Mouse (Mus musculus) forebrain, embryonic 13.5 days (tissue): ENCODE data around the gene St3gal4. TPM values are rescaled to one million over a fixed set of nuclear protein-coding genes. Genes with fewer than 3 reads are reported as not detected.
A peak's percentile ranks its signal among the peaks of the same experiment; 100 is the strongest.

Experiments
- ATAC-seq: fragments of 200-750 bp; cut with Nextera tagmentation; 2 replicates; pipeline ENCODE4 v1.8.0; 2017
- H3K27ac ChIP-seq: fragments of 300-500 bp; sonication (generic); 2 replicates; pipeline ENCODE4 v1.5.1; 2015; ENCODE audit warnings: inconsistent platforms, mild to moderate bottlenecking, moderate library complexity
- H3K27me3 ChIP-seq: fragments of 300-500 bp; sonication (generic); 2 replicates; pipeline ENCODE4 v1.6.1; 2015; ENCODE audit warnings: mild to moderate bottlenecking, inconsistent platforms
- H3K36me3 ChIP-seq: fragments of 300-500 bp; sonication (generic); 2 replicates; pipeline ENCODE4 v1.6.1; 2015; ENCODE audit warnings: mild to moderate bottlenecking, inconsistent platforms; ENCODE audit not compliant: poor library complexity, severe bottlenecking
- H3K4me1 ChIP-seq: fragments of 300-500 bp; sonication (generic); 2 replicates; pipeline ENCODE4 v1.6.1; 2015; ENCODE audit warnings: inconsistent platforms
- H3K4me2 ChIP-seq: fragments of 300-500 bp; sonication (generic); 2 replicates; pipeline ENCODE4 v1.6.1; 2015; ENCODE audit warnings: inconsistent platforms, mild to moderate bottlenecking, moderate library complexity
- H3K4me3 ChIP-seq: fragments of 300-500 bp; sonication (generic); 2 replicates; pipeline ENCODE4 v1.5.1; 2015; ENCODE audit warnings: mild to moderate bottlenecking, inconsistent platforms
- H3K9ac ChIP-seq: fragments of 300-500 bp; sonication (generic); 2 replicates; pipeline ENCODE4 v1.6.1; 2015; ENCODE audit warnings: mild to moderate bottlenecking, inconsistent platforms
- H3K9me3 ChIP-seq: fragments of 300-500 bp; sonication (generic); replicated peaks from 2 replicates; pipeline ENCODE4 v1.6.1; 2016; ENCODE audit warnings: inconsistent platforms
- WGBS: fragments of 180-500 bp; shearing (Covaris S2); methylation state at CpG from one replicate; pipeline ENCODE4 v1.1.7; 2015; 5-methylcytosine and 5-hydroxymethylcytosine counted together
- polyA plus RNA-seq: library from polyadenylated mRNA; unstranded; fragments of >200 nt; fragmentation: Nextera tagmentation; extraction: Ambion mirVana; gene quantifications from 2 replicates; pipeline ENCODE4 v1.2.1, GENCODE M21; 2015

The St3gal4 gene
- polyA plus RNA-seq, 1 experiment from 2014 or later = 10.8 TPM

DNA sequence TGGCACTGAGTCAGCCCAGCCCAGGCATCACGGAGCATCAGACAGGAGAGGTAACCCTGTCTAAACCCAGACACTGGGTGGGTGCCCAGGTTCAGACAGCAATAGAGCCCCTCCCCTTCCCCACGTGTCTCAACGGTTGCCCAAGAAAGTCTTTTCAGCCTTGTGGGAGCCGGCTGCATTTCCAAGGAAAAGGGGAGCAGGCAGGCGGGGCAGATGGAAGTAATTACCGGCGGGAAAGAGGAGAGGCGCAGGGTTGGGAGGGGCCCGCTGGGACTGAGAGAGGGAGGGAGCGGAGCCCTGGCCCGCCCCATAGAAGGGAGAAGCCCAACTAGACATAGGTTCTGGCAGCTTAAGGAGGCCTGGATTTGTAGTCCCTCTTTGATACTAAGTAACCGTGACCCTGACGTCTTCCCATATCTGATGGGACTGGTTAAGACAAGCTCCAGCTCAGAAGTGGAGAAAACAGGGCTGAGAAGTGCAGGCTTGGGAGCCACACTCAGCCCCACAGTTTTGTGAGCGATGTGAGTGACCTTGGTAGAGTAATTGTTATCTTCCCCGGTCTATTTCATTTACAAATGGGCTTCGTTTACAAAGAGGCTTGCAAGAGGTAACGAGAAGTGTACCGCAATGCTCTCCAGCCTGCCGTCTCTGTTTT lies 7.0 kb downstream of the St3gal4 start:
- peak overlapping the region; percentile 18; the same call in 1 of the 2 replicates for H3K9ac ChIP-seq
- H3K4me1 ChIP-seq = peaks cover 33% of the 10 kb centered on the region
- H3K4me3 ChIP-seq = no peak overlapping the region
- no peaks in the 10 kb centered on the region for H3K9me3 ChIP-seq
- H3K4me2 ChIP-seq = peak overlapping the region; percentile 43
- H3K36me3 ChIP-seq = no peaks in the 10 kb centered on the region
- WGBS = 16% methylated on average over 19 of the region's 19 CpGs
- no peak overlapping the region for H3K27ac ChIP-seq
- H3K27me3 ChIP-seq = no peaks in the 10 kb centered on the region
- peak; percentile 31; the same call in 1 of the 2 replicates for ATAC-seq

DNA sequence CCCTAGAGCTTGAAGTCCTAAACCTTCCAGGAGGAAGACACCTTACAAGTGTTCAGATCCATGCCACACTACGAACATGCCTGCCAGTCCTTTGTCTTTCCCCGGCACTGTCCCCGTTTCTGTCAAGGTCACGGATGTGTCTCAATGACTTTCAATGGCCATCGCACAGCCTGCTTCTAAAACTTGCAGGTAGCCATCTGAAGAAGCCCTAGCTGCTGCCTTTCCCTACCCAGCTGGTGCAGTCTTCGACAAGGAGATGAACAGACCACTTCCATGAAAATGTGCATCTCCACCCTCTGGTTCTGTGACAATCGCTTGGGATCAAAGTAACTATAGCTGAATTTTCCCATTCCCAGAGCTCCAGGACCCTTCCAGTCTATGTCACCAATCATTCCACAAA lies 7.6 kb downstream of the St3gal4 start:
- H3K9ac ChIP-seq = peak overlapping the region; percentile 18; the same call in 1 of the 2 replicates
- H3K27me3 ChIP-seq = no peaks in the 10 kb centered on the region
- H3K27ac ChIP-seq = no peak overlapping the region
- no peak for ATAC-seq
- no peaks in the 10 kb centered on the region for H3K9me3 ChIP-seq
- H3K36me3 ChIP-seq = no peaks in the 10 kb centered on the region
- 81% methylated on average over 7 of the region's 7 CpGs for WGBS
- peak overlapping the region; percentile 43 for H3K4me2 ChIP-seq
- H3K4me1 ChIP-seq = peaks cover 33% of the 10 kb centered on the region
- H3K4me3 ChIP-seq = no peak overlapping the region

DNA sequence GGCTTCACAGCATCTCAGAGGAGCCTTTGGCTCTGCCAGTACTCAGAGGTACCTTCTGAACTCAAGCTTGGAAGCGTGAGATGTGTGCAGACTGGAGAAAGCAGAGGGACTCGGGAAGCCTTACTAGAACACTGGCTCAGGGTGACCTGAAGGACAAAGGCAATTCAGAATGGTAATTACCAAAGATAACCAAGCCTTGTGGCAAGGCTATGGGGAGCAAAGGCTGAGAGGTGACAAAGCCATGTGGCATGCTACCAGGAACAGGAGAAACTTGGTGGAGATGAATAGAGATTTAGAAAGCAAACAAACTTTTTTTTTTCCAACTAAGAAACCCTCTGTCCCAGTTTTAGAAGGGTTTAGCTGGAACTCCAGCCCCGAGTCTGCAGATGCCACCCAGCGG lies 8.5 kb downstream of the St3gal4 start:
- Histone ChIP-seq H3K27ac (no peak overlapping the region), H3K36me3 (no peaks in the 10 kb centered on the region), H3K4me1 (peaks cover 25% of the 10 kb centered on the region), H3K4me3 (no peak overlapping the region), H3K9ac (no peak overlapping the region), H3K9me3 (no peaks in the 10 kb centered on the region), H3K4me2 (no peak overlapping the region), H3K27me3 (no peaks in the 10 kb centered on the region)
- WGBS = 80% methylated on average over 4 of the region's 4 CpGs
- ATAC-seq = no peak

DNA sequence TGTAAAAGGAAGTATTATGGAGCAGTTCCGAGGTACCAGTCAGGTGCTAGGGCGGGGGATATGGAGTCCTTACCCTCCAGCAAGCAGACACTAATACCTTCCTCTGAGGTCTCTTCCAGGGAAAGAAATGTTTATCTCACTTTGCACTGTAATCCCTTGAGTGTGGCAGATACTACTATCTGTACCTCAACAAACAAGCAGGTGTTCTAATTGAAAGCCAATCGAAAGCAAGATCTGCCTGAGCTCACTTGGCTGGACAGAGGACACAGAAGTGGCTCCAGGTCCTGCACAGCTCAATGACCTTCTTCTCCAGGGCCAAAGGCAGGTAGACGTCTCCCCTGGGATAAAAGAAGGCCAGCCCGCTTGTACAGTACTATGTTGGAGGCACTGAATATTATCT lies 9.0 kb downstream of the St3gal4 start:
- Histone ChIP-seq H3K4me2 (no peak overlapping the region), H3K9ac (no peak overlapping the region), H3K4me3 (no peak overlapping the region), H3K27ac (no peak overlapping the region), H3K36me3 (no peaks in the 10 kb centered on the region), H3K9me3 (no peaks in the 10 kb centered on the region), H3K4me1 (peaks cover 21% of the 10 kb centered on the region), H3K27me3 (no peaks in the 10 kb centered on the region)
- 90% methylated on average over 5 of the region's 5 CpGs for WGBS
- ATAC-seq = no peak

DNA sequence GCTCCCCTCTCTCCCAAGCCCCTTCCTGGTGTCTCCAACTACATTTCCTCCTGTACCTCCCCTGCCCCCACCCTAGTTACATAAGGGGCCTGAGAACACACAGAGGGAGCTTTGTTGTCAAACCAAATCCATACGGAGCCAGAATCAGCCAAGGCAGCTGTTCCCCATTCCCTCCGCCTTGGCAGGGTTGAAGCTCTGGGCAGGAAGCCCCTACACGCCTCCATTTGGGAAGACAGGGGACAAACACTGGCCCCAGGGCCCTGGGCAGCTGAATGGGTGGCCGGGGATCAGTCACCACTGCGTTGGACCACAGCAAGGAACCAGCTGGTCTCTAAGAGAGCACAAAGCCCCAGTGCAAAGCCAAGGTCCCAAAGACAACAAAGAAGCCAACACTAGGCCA lies 10.2 kb downstream of the St3gal4 start:
- Histone ChIP-seq H3K9ac (no peak overlapping the region), H3K4me1 (peaks cover 21% of the 10 kb centered on the region), H3K27me3 (no peaks in the 10 kb centered on the region), H3K36me3 (no peaks in the 10 kb centered on the region), H3K27ac (peak overlapping the region; percentile 31; the same call in 1 of the 2 replicates), H3K9me3 (no peaks in the 10 kb centered on the region), H3K4me3 (no peak overlapping the region), H3K4me2 (no peak overlapping the region)
- ATAC-seq = peak; percentile 50; the same call in 1 of the 2 replicates
- 56% methylated on average over 5 of the region's 5 CpGs for WGBS

DNA sequence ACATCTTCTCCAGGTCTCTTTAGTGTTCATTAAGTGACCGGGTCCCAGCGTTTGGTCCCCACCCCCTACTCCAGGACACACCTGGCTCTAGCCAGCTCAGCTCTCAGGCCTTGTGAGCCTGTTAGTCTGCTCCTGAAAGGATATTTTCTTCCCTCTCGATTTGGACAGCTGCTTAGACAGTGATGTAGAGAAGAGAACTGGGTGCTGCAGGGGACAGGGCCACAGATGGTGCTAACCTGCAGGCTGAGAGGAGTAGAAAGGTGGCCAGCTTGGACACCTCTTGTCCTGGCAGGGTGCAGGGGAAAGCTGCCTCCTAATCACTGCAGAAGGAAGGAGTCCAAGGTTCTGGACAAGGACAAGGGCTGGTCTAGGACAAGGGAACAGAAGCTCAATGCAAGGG lies 11.0 kb downstream of the St3gal4 start:
- Histone ChIP-seq H3K27ac (no peak overlapping the region), H3K4me1 (peaks cover 21% of the 10 kb centered on the region), H3K36me3 (no peaks in the 10 kb centered on the region), H3K4me3 (no peak overlapping the region), H3K9ac (no peak overlapping the region), H3K4me2 (no peak overlapping the region), H3K9me3 (no peaks in the 10 kb centered on the region), H3K27me3 (no peaks in the 10 kb centered on the region)
- WGBS = 89% methylated on average over 3 of the region's 3 CpGs
- no peak for ATAC-seq

DNA sequence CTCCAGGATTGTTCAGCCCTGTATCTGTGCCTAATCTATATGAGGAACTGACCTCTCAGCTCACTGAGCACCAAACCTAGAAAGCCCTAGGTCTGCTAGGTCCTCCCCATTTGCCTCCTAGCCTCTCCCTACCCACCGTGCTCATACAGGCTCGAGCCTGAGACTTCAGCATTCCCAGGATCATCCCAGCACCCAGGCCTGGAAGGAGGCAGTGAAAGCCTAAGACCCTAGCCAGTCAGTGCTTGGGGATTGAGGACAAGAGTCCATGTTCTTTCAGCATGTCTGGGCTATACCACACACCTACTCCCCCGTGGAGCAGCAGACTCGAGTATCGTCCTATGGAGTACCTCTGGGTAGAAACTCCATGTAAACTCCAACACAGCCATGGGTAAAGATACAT lies 11.7 kb downstream of the St3gal4 start:
- Histone ChIP-seq H3K4me2 (no peak overlapping the region), H3K27ac (no peak overlapping the region), H3K36me3 (no peaks in the 10 kb centered on the region), H3K27me3 (no peaks in the 10 kb centered on the region), H3K9me3 (no peaks in the 10 kb centered on the region), H3K4me3 (no peak overlapping the region), H3K4me1 (peaks cover 19% of the 10 kb centered on the region), H3K9ac (no peak overlapping the region)
- ATAC-seq = no peak
- 94% methylated on average over 5 of the region's 5 CpGs for WGBS

DNA sequence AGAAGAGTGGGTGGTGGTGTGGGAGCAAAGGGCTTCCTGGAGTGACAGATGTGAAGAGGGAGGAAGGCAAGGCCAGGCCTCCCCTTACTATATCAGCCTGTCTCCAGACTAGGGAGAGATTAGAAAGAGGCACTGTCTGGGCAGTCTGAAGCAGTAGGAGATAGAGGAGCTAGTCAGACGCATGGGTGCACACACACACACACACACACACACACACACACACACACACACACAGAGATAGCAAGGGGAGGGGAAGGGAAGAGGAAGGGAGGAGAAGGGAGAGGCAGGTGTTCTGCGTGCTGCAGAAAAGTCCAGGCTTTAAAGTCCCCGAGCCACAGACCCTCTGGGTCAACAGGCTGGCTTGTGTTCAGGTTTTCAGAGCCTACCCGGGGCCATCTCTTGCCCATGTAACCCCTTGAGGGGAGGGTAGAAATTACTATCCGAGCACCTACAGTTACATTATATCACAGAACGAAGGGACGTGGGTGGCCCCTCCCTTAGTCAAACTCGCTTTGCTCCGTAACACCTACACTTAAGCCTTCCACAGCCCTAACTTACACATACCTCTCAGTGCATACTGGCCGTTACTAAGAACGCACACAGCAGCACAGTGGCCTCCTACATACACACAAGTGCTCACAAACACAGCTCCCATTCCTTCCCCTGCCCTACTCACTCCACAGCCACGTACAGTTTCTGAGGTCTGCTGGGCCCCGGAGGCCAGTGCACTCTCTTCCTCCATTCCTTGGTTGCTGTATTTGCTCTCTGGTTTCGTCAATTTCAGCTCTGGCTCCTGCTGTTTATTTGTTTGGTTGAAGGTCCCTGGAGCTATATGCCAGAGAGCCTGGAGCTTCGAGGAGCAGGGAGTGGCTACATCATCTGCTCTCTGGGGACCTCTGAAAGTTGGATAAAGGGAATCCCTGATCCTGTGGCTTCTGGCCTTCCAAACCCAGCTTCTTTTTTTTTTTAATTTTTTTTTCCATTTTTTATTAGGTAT lies 12.9 kb downstream of the St3gal4 start:
- Histone ChIP-seq H3K4me2 (no peak overlapping the region), H3K4me1 (peaks cover 7% of the 10 kb centered on the region), H3K9me3 (no peaks in the 10 kb centered on the region), H3K27ac (no peak overlapping the region), H3K36me3 (no peaks in the 10 kb centered on the region), H3K4me3 (no peak overlapping the region), H3K27me3 (no peaks in the 10 kb centered on the region), H3K9ac (no peak overlapping the region)
- no peak for ATAC-seq
- WGBS = 74% methylated on average over 15 of the region's 15 CpGs

DNA sequence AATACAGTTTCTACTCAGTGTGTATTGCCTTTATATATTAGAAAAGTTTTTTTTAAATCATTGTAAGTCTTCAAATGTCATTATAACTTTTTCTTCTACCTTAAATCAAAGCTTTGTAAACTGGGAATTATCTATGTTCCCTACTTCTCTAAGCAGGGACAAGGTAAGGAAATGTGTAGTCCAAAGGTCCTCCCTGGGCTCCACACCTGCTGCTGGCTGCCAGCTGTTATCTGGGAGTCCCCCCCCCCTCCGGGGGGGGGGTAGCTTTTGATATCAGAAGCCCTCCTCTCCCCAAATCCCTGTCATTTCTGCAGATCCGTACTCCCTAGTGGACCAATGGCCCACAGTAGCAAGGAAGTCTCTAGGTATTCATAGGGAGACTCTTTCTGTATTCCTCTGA lies 13.6 kb downstream of the St3gal4 start:
- Histone ChIP-seq H3K4me3 (no peak overlapping the region), H3K9me3 (no peaks in the 10 kb centered on the region), H3K4me2 (no peak overlapping the region), H3K27ac (no peak overlapping the region), H3K27me3 (no peaks in the 10 kb centered on the region), H3K36me3 (no peaks in the 10 kb centered on the region), H3K9ac (no peak overlapping the region), H3K4me1 (peaks cover 6% of the 10 kb centered on the region)
- no peak for ATAC-seq
- 83% methylated on average over 2 of the region's 2 CpGs for WGBS

DNA sequence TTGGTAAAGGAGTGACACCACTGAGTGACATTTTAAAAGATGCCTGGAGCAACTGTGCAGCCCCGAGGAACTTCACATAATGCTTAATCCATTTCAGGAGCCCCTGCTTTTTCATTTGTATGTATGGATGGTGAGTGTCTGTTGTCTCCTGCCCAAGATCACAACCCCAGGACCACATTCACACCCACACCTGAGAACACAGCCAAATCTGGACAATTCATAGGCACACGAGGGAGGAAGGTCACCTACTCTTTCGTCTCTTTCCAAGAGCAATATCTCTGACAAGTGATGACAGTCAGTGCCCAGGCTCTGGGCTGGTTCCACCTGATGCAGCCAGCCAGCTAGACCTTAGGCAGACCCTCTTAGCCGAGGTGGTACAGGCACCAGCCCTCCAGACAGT lies 14.4 kb downstream of the St3gal4 start:
- Histone ChIP-seq H3K4me2 (no peak overlapping the region), H3K4me3 (no peak overlapping the region), H3K9me3 (no peaks in the 10 kb centered on the region), H3K36me3 (no peaks in the 10 kb centered on the region), H3K27me3 (no peaks in the 10 kb centered on the region), H3K27ac (no peak overlapping the region), H3K4me1 (peaks cover 6% of the 10 kb centered on the region), H3K9ac (no peak overlapping the region)
- no peak for ATAC-seq
- 86% methylated on average over 4 of the region's 4 CpGs for WGBS

DNA sequence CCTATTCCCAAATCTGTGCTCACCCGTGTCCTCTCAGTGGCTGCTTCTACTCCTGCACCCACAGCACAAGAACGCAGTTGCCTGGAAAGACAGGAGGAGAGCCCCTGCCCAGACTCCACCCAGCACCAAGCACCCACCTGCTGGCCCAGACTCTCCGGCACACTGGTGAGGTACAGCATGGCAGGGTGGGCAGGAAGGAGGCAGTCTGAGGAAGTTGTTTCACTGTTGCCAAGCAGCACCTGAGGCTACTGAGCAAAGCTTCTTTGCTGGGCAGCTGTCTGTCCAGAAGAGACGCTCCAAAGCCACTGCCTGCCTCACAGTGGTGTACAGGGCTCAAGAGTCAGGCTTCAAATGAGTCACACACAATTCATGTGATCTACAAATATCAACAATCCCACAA lies 20.3 kb downstream of the St3gal4 start:
- no peak overlapping the region for H3K4me3 ChIP-seq
- H3K4me2 ChIP-seq = no peak overlapping the region
- no peak for ATAC-seq
- no peaks in the 10 kb centered on the region for H3K36me3 ChIP-seq
- no peaks in the 10 kb centered on the region for H3K4me1 ChIP-seq
- WGBS = 77% methylated on average over 4 of the region's 4 CpGs
- no peaks in the 10 kb centered on the region for H3K9me3 ChIP-seq
- no peak overlapping the region for H3K27ac ChIP-seq
- no peaks in the 10 kb centered on the region for H3K27me3 ChIP-seq
- no peak overlapping the region for H3K9ac ChIP-seq

DNA sequence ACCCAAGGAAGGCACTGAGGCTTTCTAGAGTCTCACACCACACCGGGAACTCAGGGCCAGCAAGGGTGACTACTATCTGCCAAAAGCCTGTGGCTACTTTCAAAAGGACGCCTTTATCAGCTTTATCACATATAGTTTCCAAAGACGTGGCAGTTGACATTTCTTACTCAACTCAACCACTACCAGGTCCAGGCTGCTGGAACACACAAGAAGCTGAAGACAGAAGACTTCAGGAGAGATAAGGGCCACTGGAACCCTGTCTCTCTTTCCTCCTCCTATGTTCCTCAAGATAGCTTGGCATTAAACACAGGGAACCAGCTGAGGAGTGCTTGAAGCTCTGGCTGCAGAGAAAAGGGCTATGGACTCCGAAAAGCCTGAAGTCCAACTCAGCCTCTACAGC lies 21.2 kb downstream of the St3gal4 start:
- H3K27me3 ChIP-seq = no peaks in the 10 kb centered on the region
- no peaks in the 10 kb centered on the region for H3K9me3 ChIP-seq
- H3K4me2 ChIP-seq = no peak overlapping the region
- ATAC-seq = no peak
- H3K4me1 ChIP-seq = no peaks in the 10 kb centered on the region
- H3K9ac ChIP-seq = no peak overlapping the region
- WGBS = 93% methylated on average over 4 of the region's 4 CpGs
- no peak overlapping the region for H3K27ac ChIP-seq
- H3K36me3 ChIP-seq = no peaks in the 10 kb centered on the region
- no peak overlapping the region for H3K4me3 ChIP-seq
